Mouse (Mus musculus): ENCODE data around the gene Emp3.
"Not testable (repeated sequence)": the region's sequence is repeated elsewhere in the genome, so short reads cannot be mapped to it uniquely, and the experiment has no call there.

The Emp3 gene

DNA sequence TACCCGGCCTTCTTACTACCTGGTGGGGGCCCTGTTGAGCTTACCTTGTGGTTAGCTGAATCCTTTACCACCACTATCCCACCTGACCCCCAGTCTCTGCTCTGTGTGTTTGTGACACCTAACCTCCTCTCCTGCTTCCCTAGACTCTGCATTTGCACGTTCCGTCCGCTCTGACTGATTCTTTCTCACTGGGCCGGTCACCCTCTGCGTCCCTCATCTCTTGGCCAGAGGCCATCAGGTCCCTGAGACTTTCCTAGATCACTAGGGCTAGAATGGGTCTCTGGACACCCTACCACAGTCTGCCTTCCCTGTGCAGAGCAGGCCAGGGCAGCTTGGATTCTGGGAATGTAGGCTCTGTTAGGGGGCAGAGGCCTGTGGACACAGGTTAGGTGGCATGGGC, 7.1 kb downstream of the Emp3 start:
- DNase-seq, result no peak

DNA sequence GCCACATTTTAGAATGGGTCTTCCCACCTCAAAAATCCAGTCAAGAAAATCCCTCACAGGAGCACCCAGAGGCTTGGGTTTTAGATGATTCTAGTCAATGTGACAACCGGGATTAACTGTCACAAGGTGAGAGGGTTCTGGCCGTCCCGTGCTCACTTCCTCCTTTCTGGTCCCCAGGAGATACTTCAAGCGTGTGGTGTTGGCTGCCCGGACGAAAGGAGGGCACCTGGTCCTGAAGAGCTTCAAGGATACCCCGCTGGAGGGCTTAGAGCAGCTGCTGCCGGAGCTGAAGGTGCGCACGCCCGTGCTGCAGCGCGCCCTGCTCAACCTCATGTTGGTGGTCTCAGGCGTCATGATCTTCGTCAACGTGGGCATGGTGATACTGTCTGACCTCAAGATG, 12.1 kb downstream of the Emp3 start:
- DNase-seq, result no peak

DNA sequence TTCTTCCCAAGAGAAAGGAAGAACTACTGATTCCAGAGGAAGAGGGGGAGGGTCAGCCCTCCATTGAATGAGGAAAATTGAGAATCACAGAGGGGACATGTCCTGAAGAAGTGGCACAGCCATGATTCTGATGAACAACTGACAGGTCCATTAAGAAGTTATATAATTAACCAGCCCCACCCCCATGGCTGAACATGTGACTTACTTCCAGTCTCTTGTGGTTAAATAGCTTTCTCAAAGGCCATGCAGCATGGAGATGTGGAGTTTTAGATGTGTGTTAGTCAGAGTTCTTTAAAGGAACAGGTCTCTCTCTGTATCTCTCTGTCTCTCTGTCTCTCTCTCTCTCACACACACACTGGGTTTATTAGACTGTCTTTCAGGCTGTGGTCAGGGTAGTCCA, 12.8 kb downstream of the Emp3 start:
- DNase-seq, result no peak

DNA sequence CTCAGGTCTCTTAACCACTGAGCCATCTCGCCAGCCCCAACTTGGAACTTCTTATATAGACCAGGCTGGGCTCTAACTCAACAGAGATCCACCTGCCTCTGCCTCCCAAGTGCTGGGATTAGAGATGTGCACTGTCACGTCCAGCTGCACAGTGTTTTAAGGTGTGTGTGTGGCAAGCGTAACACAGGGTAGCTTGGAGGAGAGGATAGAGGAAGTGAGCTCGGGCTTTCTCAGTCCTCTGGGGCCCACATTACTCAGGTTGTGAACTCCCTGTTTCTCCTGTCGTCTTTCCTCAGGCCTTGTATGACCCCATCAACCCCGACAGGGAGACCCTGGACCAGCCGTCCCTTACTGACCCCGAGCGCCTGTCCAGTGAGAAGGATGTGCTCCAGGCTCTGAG, 14.6 kb downstream of the Emp3 start:
- DNase-seq, result no peak

DNA sequence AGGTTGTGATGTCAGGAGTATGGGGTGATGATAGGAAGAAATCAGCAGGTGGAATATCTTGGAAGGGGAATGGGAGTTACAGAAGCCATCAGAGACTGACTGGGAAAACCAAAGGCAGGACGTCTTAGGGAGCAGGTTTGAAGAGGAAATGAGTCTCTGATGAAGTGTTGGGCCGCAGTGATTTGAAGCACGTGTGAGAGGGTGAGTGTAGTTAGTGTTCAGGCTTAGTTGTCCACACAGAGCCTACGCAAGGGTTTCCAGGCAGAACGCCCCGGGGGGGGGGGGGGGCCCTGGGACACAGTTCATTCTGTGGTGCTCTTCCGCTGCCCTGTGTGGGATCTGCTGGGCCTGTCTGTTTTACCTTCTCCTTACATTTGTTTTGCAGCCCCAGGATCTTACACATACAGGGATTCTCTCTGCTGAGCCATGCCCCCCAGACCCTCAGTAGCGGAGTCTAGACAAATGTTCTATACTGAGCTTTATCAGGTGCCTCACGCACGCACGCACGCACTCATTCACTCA, 18.7 kb downstream of the Emp3 start:
- DNase-seq, result no peak

DNA sequence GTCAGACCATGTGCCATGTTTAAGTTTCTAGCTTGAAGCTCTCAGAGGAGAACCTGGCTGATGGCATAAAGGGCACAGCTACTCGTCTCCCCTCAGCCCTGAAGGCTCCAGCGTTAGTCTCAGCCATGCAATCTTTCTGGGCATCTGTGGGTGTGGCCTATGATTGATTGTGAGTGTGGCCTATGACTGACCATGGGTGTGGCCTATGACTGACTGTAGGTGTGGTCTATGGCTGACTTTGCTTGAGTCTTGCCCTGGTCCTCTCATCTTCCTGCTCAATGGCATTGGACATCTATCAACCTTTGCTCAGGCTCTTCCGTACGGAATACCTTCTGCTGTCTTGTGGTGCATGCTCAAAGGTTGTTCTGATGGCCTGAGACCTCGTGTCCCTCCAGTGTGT, 19.6 kb downstream of the Emp3 start:
- DNase-seq, result no peak

DNA sequence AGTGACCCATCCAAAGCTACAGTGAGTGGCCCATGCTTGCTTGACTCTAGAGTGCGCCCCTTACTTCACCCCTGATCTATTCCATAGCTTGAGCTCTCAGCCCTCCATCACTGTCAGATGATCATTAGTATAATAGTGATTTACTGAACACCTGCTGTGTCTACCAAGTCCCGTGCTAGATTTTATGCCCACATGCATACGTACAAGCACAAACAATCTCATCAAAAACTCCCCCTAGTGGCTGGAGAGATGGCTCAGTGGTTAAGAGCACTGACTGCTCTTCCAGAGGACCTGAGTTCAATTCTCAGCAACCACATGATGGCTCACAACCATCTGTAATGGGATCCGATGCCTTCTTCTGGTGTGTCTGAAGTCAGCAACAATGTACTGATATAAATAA, 23.1 kb downstream of the Emp3 start:
- peak; percentile 52 for DNase-seq

DNA sequence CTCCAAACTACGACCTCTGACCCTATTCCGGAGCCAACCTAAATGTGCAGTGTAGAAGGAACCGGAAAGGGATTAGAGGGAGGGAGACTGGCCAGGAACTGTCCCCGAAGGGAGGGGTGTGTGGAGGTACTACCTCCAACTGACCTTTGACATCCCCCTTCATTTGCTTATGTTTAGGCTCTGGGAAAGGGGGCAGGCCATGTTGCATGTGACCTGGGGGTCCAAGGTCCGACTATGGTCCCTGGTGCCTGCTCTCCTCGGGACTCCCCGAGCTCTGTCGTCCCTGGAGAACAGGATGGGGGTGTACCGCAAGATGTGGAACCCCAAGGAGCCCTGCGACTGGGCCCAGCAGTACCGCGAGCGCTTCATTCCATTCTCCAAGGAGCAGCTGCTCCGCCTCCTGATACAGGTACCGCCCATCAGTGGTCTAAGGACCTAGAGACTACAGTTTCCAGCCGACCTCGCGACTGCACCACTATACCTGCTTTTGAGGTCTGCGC, 23.9 kb downstream of the Emp3 start:
- peak; percentile 62 for DNase-seq

DNA sequence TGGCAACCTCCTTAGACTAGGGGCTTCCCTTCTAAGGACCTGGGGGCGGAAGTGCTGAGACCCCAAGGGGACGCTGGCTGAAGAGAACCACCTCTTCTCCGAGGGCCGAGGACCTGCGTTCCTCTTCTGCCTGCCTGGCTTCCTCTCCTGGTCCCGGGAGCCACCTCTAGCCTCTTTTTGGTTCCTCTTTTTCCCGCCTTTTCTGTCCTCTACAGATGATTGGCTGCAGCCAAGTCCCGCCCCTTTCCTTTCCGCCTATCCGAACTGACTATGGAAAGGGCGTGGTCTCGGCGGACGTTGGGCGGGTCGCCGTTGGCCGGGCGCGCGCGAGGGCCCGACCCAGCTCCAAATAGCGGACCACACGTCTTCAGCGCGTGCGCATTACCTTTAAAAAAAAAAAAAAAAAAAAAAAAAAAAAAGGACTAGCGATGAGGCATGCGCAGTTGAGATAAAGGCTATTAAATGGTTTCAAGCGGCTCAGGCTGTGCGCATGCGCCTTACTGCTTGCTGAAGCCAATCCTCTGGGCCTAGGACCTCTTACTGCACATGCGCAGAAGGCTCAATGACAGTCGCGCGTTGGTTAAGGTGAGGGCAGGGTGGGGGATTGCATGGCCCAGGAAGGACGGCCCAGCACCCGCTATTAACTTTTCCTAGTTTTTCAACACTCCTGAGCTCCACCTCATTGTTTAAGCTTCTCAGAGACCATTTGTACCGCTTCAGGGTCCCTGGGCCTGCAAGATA, 24.5 kb downstream of the Emp3 start, which contains the start of the genes Syngr4 and Tmem143:
Syngr4 (minus strand) TSS at position 198 of the 741 bp plus-strand sequence.
Tmem143 (plus strand) TSS at position 425 of the 741 bp plus-strand sequence.
- DNase-seq, result peak; percentile 94

DNA sequence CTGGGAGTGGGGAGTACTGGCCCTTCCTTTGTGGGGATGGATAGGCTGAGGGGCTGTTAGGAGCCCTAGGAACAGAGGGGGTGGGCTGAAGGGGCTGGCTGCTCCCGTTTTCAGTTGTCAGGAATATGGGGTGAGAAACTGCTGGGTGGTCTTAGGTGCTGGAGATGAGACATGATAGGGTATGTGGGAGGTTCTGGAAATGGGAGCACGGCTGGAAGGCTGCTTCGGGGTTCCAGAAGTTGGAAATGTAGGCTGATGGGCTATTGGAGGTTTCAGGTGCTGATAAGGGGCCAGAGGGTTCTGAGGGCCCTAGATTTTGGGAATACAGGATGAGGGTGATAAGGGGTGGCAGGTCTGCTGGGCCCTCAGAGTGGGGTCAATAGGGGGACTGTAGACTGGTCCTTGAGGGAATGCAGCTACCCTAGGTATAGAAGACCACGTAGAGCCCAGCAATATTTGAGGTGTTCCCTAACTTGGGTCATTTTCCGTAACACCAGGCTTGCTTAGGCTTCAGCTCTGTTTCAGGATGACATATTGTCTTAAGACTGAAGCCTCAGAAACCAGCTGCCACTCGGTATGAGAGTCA, 25.2 kb downstream of the Emp3 start:
- no peak for DNase-seq

DNA sequence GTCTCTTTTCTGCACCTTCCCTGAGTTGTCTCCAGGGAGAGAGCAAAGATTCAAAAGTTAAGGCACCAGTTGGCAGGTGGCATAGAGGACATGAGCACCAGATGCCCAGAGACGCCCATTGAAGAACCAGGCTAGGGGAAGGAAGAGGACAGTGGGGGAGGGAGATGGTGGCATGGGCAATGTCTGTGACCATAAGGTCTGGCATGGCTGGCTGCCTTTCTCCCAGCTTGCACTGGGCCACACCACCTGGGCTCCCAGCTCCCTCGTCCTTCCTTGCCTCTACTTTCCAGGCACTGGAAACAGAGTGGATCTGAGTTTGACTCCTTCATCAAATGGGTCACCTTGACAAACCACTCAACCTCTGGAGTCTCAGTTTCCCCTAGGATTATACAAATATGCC, 28.6 kb downstream of the Emp3 start:
- DNase-seq, result no peak

DNA sequence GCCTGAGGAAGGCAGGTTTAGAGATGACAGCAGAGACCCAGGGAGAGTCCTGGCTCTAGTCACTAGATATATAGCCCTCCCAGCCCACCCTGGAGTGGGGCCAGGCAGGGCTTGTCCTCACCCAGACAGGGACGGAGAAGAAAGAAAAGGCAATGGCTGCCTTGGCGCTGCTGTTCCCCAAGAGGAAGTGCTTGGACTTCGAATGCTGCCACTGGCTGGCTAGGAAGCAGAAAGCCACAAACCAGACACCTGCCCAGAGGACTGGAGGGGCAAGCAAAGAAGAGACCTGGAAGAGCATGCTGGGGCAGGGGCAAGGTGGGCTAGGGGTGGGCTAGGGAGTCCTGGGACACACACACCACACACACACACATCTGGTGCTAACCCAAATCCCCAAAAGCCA, 34.0 kb downstream of the Emp3 start:
- DNase-seq, result no peak

DNA sequence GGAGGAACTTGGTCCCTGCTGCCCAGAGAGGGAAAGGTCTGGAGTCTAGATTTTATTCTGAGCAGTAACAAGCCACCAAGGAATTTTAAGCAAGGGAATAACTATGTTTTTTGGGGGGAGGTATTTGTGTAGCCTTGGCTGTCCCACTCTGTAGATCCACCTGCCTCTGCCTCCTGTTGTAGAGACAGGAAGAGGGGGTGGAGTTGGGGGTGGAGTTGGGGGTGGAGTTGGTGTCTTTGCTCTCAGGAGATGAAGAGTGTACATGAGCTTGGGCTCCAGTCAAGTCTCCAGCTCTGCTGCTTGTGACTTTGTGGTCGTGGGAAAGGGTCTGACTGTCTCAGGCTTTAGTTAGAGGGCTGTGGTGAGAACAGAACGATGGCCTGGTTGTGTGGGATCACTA, 40.2 kb downstream of the Emp3 start:
- no peak for DNase-seq

DNA sequence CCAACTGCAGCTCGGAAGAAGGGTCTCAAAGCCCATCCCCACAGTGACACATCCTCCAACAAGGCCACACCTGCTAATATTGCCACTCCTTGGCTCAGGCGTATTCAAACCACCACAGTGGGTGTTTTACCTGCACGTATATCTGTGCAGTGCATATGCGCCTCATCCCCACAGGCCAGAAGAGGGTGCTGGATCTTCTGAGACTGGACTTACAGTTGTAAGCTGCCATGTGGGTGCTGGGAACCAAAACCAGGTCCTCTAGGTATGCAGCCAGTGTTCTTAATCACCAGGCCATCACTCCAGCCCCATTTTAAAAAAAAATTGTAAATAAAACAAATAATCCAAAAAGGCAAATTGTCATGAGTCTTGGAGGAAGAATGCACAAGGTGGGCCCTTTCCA, 40.7 kb downstream of the Emp3 start:
- no peak for DNase-seq

DNA sequence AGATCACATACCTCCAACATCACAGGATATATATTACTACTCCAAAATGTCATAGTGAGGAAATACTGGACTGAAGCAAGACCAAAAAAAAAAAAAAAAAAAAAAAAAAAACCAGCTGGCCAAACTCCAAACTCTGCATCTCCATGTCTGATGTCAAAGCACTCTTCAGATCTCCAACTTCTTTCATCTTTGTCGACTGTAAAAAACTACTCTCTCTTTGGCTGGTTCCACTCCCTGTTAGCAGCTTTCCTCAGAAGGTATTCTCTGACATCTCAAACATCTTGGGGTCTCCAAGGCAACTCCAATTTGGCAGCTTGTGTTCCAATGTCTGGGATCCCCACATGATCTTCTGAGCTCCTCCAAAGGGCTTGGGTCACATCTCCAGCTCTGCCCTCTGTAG, 42.9 kb downstream of the Emp3 start, which contains the start of gene Grin2d:
Grin2d (minus strand) TSS at position 101 of the 400 bp plus-strand sequence.
- DNase-seq, result not testable (repeated sequence)

DNA sequence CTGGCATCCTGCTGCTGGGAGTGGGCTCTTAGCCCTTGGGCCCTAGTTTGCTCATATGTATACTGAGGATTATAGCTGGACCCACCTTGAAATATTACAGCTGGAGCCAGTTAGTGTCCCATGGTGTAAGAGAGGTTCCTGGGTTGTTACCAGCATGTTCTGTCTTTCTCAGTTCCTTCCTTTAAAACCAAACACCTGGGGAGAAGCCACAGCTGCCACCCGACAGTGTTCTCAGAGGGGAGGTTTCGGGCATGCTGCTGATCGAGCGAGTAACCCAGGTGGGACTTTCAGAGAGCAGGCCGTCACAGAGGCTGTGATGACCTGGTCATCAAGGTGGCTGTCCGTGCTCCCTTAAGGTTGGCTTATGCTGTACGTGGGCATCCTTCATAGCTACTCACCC, 44.3 kb downstream of the Emp3 start:
- DNase-seq, result no peak

DNA sequence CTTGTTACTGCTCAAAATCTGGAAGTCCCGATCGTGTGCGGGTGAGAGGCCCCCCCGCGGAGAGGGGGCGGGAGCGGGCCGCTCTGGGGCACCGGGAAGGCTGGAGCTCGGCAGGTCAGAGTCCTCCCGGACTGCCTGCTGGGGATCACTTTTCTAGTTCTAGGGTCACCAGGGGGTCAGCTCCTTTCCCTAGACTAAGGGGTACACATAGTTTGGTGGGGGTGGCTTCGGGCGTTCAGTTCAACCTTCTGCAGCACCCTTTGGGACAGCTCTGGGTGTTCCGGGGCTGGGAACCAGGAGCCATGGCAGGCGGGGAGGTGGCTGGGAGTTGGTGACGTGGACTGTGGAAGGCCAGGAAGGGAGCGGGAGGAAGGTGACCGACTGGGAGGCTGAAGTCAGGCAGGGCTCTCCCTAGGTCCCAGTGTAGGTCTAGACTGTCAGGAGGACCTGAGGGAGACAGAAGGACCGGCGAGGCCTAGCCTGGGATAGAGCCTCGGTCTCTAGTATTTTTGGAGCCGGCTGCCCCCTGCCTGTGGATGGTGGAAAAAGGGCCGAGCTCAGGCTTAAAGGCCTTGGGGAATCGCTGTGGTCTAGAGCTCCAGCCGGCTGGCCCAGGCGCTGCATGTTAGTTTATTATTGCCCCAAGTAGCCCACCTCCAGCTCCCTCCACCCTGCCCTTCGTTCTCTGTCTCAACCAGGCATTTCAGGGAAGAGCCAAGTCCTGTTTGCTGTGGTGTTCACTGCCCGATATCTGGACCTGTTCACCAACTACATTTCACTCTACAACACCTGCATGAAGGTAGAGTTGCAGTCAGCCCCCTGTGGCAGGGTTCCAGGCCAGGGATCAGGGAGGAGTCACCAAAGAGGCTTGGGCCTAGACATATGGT, 47.9 kb downstream of the Emp3 start:
- DNase-seq, result peak; percentile 75

DNA sequence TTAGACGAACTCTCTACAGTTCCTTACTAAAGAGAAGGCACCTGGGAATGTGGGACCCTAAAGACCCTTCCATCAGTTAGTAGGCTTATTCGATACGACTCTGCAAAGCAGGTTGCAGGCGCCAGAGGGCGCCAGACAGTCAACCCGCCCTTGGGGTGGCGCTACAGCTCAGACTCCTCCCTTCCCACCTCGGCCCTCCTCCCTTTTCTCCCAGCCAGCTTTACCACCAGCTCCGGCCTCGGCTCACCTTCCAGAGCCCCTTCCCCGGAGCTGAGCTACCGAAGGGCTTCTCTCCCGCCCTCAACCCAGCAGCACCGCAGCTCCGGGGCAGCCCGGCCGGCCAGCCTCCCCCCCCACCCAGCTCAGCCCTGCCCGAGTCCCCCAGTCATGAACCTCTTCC, 48.6 kb downstream of the Emp3 start, which contains the start of gene Kdelr1:
Kdelr1 (plus strand) TSS at position 149 of the 400 bp plus-strand sequence.
- peak; percentile 95 for DNase-seq

DNA sequence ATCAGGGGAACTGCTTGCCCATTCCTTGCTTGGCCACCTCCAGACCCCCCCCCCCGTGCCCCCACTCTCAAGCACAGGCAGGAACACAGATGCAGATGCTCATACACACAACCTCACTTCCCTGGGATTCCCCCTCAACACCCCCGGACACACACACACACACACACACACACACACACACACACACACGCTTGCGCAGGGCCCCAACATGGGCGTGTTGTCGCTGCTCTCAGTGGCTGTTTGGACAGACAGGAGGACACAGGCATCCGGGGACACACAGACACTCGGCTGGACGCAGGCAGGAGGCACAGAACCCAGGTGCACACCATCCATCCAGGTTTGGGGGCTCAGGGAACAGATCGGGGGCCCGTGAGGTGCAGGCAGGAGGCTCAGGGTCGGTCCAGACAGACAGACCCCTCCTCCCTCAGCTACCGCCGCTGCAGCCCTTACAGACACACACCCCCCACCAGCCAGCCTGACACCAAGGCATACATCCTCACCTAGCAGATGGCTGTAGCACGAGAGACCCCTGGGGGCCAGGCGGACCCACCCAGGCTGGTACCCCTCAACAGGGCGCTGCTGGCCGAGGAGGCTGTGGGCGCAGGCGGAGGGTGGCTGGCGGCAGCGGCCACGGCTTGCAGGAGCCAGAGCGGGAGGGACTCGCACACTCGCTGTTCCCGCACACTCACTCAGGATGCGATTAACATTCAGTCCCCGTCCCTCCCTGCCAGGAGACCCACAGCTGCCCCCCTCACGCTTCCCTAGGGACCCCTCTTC, 50.7 kb downstream of the Emp3 start:
- peak; percentile 48 for DNase-seq

DNA sequence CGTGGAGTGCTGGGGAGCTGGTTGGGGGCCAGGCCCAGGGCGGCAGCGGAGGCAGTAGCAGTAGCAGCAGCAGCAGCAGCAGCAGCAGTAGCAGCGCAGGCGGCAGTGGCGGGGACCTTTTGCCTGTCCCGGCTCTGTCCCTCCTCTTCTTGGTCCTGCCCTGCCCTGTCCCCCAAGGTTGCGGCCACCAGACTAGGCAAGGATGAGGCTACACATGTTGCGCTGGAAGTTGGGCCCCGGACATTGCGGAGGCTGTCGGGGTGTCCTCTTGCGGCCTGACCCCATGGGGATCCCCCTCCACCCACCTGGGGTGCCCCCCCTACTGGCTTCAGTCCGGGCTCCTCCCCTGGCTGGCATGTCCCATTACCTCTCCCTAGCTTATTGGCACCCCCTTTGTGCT, 51.4 kb downstream of the Emp3 start:
- DNase-seq, result no peak

DNA sequence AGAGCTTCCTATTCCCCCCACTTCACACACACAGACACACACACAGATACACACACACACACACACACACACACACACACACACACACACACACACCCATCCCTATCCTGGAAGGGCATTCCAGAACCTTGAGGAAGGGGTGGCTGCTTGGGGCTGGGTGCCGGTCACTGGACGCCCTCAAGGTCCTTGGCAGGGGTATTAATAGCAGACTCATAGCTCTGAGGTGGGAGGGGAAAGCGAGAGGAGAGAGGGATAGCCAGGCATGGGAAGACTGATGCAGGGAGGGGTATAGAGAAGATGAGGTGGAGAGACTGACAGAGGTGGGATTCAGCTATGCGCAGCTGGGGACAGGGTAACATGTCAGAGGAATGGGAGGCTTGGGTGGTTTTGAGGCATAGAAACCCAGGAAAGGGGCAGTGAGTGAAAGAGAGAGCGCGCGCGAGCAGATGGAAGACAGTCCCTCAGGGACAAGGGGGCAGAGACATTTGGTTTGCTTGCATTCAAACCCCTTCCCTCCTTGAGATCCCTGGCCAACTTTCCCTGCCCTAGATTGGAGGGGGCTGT, 52.0 kb downstream of the Emp3 start:
- no peak for DNase-seq

Measured in thymus, postnatal 4 days (tissue).